In the genomic region with DNA sequence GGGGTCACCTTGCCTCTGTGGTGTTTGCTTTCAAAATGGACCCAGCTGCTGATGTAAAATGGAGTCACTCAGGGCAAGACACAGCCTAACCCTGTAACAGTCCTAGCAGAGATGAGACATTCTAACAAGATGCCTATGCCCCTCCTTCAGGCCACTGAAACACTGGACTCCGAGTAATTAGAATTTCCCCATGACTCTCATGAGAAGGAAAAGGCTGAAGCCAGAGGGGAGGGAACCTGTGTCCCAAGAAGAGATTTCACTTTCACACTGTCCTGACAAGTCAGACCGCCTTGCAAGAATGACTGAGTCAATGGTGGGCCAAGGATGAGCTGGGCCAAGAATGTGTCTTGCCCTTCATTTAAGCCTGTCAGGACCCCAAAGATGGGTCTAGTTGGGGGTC, we compare ENCODE assay signal across 16 mouse cellular contexts.
"Had no signal": no experiment of that assay in that cellular context is flagged by ENCODE, and none has a peak within 500 bp of the region (broad histone marks: within the 10 kb centered on the region; RNA-seq: fewer than 3 reads in every experiment).

No protein-coding gene starts in this region.

- H3K9me3 ChIP-seq: neural tube, embryonic 13.5 days; neural tube, embryonic 15.5 days; stomach, embryonic 15.5 days had no signal

- H3K27ac ChIP-seq: neural tube, embryonic 13.5 days; neural tube, embryonic 15.5 days; stomach, embryonic 15.5 days; stomach, postnatal 0 days had no signal

- H3K9ac ChIP-seq: neural tube, embryonic 13.5 days; neural tube, embryonic 15.5 days; stomach, embryonic 15.5 days had no signal

- H3K27me3 ChIP-seq: neural tube, embryonic 15.5 days; stomach, embryonic 15.5 days had no signal

- H3K4me3 ChIP-seq: neural tube, embryonic 13.5 days; neural tube, embryonic 15.5 days; stomach, embryonic 15.5 days had no signal

- H3K4me2 ChIP-seq: neural tube, embryonic 13.5 days; neural tube, embryonic 15.5 days; stomach, embryonic 15.5 days had no signal

- H3K36me3 ChIP-seq: neural tube, embryonic 13.5 days; neural tube, embryonic 15.5 days; stomach, embryonic 15.5 days had no signal

- H3K4me1 ChIP-seq: neural tube, embryonic 13.5 days; neural tube, embryonic 15.5 days had no signal

- DNase-seq: retina, postnatal 1 day; right cerebral cortex, adult 18-20 months; right cerebral cortex, postnatal 14 days; right cerebral cortex, postnatal 25 days; right cerebral cortex, postnatal 4 days; spleen, adult 18-20 months; thymus, adult 18-20 months; thymus, adult 2 months; thymus, postnatal 14 days; thymus, postnatal 25 days; thymus, postnatal 36 days; thymus, postnatal 4 days had no signal
